Mouse (Mus musculus): ENCODE results near the gene Elp4. TPM values are rescaled to one million over a fixed set of nuclear protein-coding genes. Genes with fewer than 3 reads are reported as not detected.
A peak's percentile ranks its signal among the peaks of the same experiment; 100 is the strongest.

Elp4 gene
- 10 to 100 TPM; 16.3 to 16.7 TPM for total RNA-seq (2021)
- long read RNA-seq, experiment 1, transcript Elp4-202 (10 exons, 3,048 nt): major isoform, 21 of 24 reads
- long read RNA-seq, experiment 1, partial matches to known transcripts: 0 of 24 reads
- long read RNA-seq, experiment 1, other reads (novel, unspliced or antisense): 3 of 24 reads
- long read RNA-seq, experiment 2, transcript Elp4-202 (10 exons, 3,048 nt): major isoform, 23 of 27 reads
- long read RNA-seq, experiment 2, partial matches to known transcripts: 2 of 27 reads
- long read RNA-seq, experiment 2, other reads (novel, unspliced or antisense): 2 of 27 reads

GRCm38 (mm10) chr2:105903896-105904756 is at the start of gene Elp4, which contains the start of gene Immp1l:
TSS of gene Elp4 (minus strand) at chr2:105904564.
TSS of gene Immp1l (plus strand) at chr2:105904638.
- peak; percentile 86 to 93 for DNase-seq (ENCODE audit: low spot score in 2 of 2)

- no peak for DNase-seq (ENCODE audit: low spot score in 2 of 2)
Measured at GRCm38 (mm10) chr2:105953862-105954261, 49.5 kb upstream of the Elp4 start.

GRCm38 (mm10) chr2:105951350-105951940 is 47.1 kb upstream of the Elp4 start:
- no peak for DNase-seq (ENCODE audit: low spot score in 2 of 2)

- DNase-seq (ENCODE audit: low spot score in 2 of 2): no peak
Measured at GRCm38 (mm10) chr2:105950131-105950530, 45.8 kb upstream of the Elp4 start.

- no peak for DNase-seq (ENCODE audit: low spot score in 2 of 2)
Measured at GRCm38 (mm10) chr2:105917623-105918346, 13.4 kb upstream of the Elp4 start.

- no peak for DNase-seq (ENCODE audit: low spot score in 2 of 2)
Measured at GRCm38 (mm10) chr2:105916671-105917070, 12.3 kb upstream of the Elp4 start.

- no peak for DNase-seq (ENCODE audit: low spot score in 2 of 2)
Measured at GRCm38 (mm10) chr2:105913655-105914366, 9.4 kb upstream of the Elp4 start.

GRCm38 (mm10) chr2:105910611-105911010 is 6.2 kb upstream of the Elp4 start:
- no peak for DNase-seq (ENCODE audit: low spot score in 2 of 2)

GRCm38 (mm10) chr2:105908351-105908750 is 4.0 kb upstream of the Elp4 start:
- DNase-seq (ENCODE audit: low spot score in 2 of 2): no peak

GRCm38 (mm10) chr2:105904757-105905146 is 388 bp upstream of the Elp4 start:
- DNase-seq (ENCODE audit: low spot score in 2 of 2): no peak

GRCm38 (mm10) chr2:105890816-105891215 is 13.5 kb downstream of the Elp4 start:
- DNase-seq (ENCODE audit: low spot score in 2 of 2): no peak

GRCm38 (mm10) chr2:105873403-105873802 is 31.0 kb downstream of the Elp4 start:
- DNase-seq (ENCODE audit: low spot score in 2 of 2): no peak

- DNase-seq (ENCODE audit: low spot score in 2 of 2): peak in 1 of 2 experiments; percentile 9
Measured at GRCm38 (mm10) chr2:105854740-105855139, 49.6 kb downstream of the Elp4 start.

GRCm38 (mm10) chr2:105852971-105853370 is 51.4 kb downstream of the Elp4 start:
- DNase-seq (ENCODE audit: low spot score in 2 of 2): no peak

GRCm38 (mm10) chr2:105851714-105852293 is 52.6 kb downstream of the Elp4 start:
- DNase-seq (ENCODE audit: low spot score in 2 of 2): no peak

GRCm38 (mm10) chr2:105843151-105843550 is 61.2 kb downstream of the Elp4 start:
- no peak for DNase-seq (ENCODE audit: low spot score in 2 of 2)

- no peak for DNase-seq (ENCODE audit: low spot score in 2 of 2)
Measured at GRCm38 (mm10) chr2:105817965-105818364, 86.4 kb downstream of the Elp4 start.

GRCm38 (mm10) chr2:105815170-105815569 is 89.2 kb downstream of the Elp4 start:
- DNase-seq (ENCODE audit: low spot score in 2 of 2): no peak

GRCm38 (mm10) chr2:105813041-105813440 is 91.3 kb downstream of the Elp4 start:
- no peak for DNase-seq (ENCODE audit: low spot score in 2 of 2)

GRCm38 (mm10) chr2:105810286-105810685 is 94.1 kb downstream of the Elp4 start:
- no peak for DNase-seq (ENCODE audit: low spot score in 2 of 2)

Measured in gastrocnemius, postnatal 4 days (tissue).